Mouse (Mus musculus): ENCODE data around the gene Abce1. TPM values are rescaled to one million over a fixed set of nuclear protein-coding genes. Genes with fewer than 3 reads are reported as not detected.

The Abce1 gene
- 15.1 TPM for polyA plus RNA-seq (2015; fragmentation: Illumina TruSeq; extraction: RNeasy Lipid Tissue Mini Kit (QIAGEN cat#74804); ENCODE audit: insufficient read depth, low read depth, low replicate concordance)

DNA sequence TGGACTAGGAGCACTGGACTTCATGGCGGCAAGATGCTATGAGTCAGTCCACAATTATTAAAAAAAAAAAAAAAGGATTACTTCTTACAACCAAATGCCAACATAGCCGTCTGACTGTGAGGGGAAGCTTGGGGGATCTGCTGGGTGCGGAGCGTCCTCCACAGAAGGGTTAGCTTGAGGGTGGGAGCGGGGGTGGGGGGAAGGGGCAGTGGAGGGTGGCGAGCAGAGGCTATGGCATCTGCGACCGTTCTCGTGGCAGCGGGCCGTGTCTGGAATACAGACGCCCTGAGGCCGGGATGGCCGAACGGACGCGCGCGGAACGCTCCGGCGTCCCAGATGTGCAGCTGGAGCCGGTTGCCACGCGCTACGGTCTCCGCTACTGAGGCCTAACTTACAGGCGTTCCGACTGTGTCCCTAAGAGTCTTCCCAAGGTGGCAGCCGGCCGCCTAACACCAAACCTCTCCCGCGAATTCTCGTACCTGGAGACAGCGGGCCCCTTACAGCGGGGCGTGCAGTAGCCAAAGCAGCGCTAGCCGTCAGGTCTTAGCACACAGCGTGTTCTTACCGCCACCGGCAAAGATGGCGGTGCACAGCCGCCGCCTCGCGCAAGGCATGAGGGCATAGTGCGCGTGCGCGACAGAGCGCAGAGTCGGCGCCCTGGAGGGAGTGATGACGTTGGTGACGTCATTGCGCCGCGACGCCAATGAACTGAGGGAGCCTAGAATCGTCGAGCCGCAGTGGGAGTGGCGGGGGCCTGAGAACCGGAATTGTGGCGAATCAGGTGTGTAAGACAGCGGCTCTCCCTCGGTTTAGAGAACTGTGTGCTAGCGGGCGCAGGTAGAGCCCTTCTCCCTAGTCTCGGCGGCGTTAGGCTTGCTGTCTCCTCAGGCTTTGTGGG lies at the start of gene Abce1, which contains the start of gene Anapc10:
Gene Abce1 (minus strand): TSS at position 677 of the 898 bp plus-strand sequence.
Gene Anapc10 (plus strand): TSS at position 757 of the 898 bp plus-strand sequence.

DNA sequence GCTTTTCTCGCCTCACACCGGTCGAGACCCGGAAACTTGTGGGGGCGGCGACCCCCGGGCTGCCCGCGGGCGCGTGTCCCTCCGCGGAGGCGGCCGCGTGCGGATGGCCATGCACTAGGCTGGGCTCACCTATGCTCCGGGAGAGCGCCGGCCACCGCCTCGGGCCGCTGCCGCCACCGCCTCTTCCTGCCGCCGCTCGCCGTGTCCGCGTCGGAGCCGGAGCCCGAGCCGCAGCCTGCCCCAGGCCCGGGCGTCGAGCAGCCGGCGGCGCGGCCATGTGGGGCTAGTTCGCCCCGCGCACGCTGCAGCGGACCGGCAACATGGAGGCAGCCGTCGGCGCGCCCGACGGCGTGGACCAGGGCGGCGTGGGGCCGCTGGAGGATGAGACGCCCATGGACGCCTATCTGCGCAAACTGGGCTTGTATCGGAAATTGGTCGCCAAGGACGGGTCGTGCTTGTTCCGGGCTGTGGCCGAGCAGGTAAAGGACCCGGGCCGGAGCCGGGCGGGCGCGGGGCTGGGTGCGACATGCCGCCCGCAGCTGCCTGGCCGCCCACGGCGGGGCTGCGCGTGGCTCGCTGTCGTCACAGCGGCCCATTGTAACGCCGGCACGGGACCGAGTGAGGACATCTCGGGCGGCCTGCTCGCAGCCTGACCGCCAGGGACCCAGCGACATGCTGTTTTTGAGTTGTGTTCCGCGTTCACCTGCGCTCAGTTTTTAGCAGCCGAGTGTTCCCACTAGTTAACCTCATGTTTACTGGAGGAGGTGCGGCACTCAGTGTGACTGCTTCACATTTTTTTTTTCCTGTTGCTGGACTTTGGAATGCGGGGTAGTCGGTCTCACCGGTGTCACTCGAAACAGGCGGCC lies 71.7 kb downstream of the Abce1 start, which contains the start of gene Otud4:
Gene Otud4 (plus strand): TSS at position 33 of the 866 bp plus-strand sequence.

Other genes with a start within 250 kb of the Abce1 start
- gene Otud4, start 72.1 kb downstream of the Abce1 start, polyA plus RNA-seq (2015; fragmentation: Illumina TruSeq; extraction: RNeasy Lipid Tissue Mini Kit (QIAGEN cat#74804); ENCODE audit: insufficient read depth, low read depth, low replicate concordance) = 4.9 TPM
- gene Anapc10, start 80 bp upstream of the Abce1 start, polyA plus RNA-seq (2015; fragmentation: Illumina TruSeq; extraction: RNeasy Lipid Tissue Mini Kit (QIAGEN cat#74804); ENCODE audit: insufficient read depth, low read depth, low replicate concordance) = 3.3 TPM

Measured in pancreas, adult 10 weeks (tissue).